Mouse (Mus musculus) kidney, adult 2 months (tissue): ENCODE measurements around the gene Sept4.

Source experiments
- CTCF ChIP-seq: fragments of 200-500 bp; conservative IDR thresholded peaks from 2 replicates; pipeline ENCODE4 v1.5.1; 2011; ENCODE audit warnings: low read depth, mild to moderate bottlenecking, control low read depth, low read length, moderate library complexity, mixed read lengths; ENCODE audit not compliant: insufficient read depth, insufficient read length
- POLR2A ChIP-seq: fragments of 200-500 bp; IDR thresholded peaks from one replicate; pipeline ENCODE4 v1.6.1; 2011; ENCODE audit warnings: low read depth, low read length, control low read depth

- no peak for TF ChIP-seq CTCF
- no peak for TF ChIP-seq POLR2A
Measured at GRCm38 (mm10) chr11:87590841-87591525, 22.3 kb downstream of the Sept4 start.
